Mouse (Mus musculus) liver, embryonic 15.5 days (tissue): ENCODE data around the gene Abr. TPM values are rescaled to one million over a fixed set of nuclear protein-coding genes. Genes with fewer than 3 reads are reported as not detected.

ENCODE experiments used
- ATAC-seq: fragments of 200-750 bp; cut with Nextera tagmentation; 2 replicates; pipeline ENCODE4 v1.8.0; 2017; ENCODE audit warnings: moderate number of reproducible peaks, mild to moderate bottlenecking, moderate library complexity; ENCODE audit not compliant: insufficient read depth
- H3K27ac ChIP-seq: fragments of 300-500 bp; sonication (generic); replicated peaks from 2 replicates; pipeline ENCODE4 v1.5.1; 2015; ENCODE audit warnings: mild to moderate bottlenecking, inconsistent platforms
- H3K27me3 ChIP-seq: fragments of 300-500 bp; sonication (generic); 2 replicates; pipeline ENCODE4 v1.6.1; 2015; ENCODE audit warnings: mild to moderate bottlenecking, inconsistent platforms
- H3K36me3 ChIP-seq: fragments of 300-500 bp; sonication (generic); replicated peaks from 2 replicates; pipeline ENCODE4 v1.6.1; 2015; ENCODE audit warnings: moderate library complexity, mild to moderate bottlenecking, inconsistent platforms
- H3K4me1 ChIP-seq: fragments of 300-500 bp; sonication (generic); replicated peaks from 2 replicates; pipeline ENCODE4 v1.6.1; 2015; ENCODE audit warnings: inconsistent platforms
- H3K4me2 ChIP-seq: fragments of 300-500 bp; sonication (generic); 2 replicates; pipeline ENCODE4 v1.6.1; 2015; ENCODE audit warnings: moderate library complexity, mild to moderate bottlenecking, inconsistent platforms
- H3K4me3 ChIP-seq: fragments of 300-500 bp; sonication (generic); replicated peaks from 2 replicates; pipeline ENCODE4 v1.5.1; 2015; ENCODE audit warnings: mild to moderate bottlenecking, inconsistent platforms
- H3K9ac ChIP-seq: fragments of 300-500 bp; sonication (generic); 2 replicates; pipeline ENCODE4 v1.6.1; 2015; ENCODE audit warnings: moderate library complexity, mild to moderate bottlenecking, inconsistent platforms
- H3K9me3 ChIP-seq: fragments of 300-500 bp; sonication (generic); replicated peaks from 2 replicates; pipeline ENCODE4 v1.6.1; 2016; ENCODE audit warnings: inconsistent platforms
- WGBS: fragments of 180-500 bp; shearing (Covaris S2); methylation state at CpG from one replicate; pipeline ENCODE4 v1.1.7; 2015; ENCODE audit warnings: mixed read lengths; ENCODE audit not compliant: insufficient replicate concordance; 5-methylcytosine and 5-hydroxymethylcytosine counted together
- polyA plus RNA-seq: library from polyadenylated mRNA; unstranded; fragments of >200 nt; fragmentation: Nextera tagmentation; extraction: Ambion mirVana; gene quantifications from 2 replicates; pipeline ENCODE4 v1.2.1, GENCODE M21; 2015

Abr gene
- polyA plus RNA-seq, 1 experiment from 2014 or later = 4.3 TPM

DNA sequence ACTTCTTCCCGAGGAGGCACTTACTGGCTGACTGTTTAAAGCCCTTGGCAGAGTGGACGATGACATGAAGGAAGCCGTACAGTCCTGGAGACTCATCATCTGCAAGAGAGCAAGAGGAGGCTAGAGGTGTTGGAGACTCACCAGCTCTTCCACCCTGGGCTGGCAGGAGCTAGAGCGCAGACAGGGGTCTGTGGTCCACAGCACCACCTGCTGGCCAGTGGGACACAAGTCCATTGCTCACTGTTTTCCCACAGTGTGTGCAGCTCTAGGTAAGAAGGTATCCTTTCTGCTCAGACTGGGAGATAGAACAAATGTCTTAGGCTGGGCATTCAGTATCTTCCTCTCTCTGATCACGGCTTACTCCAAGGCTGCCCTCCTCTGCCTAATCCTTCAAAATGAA is 167.6 kb downstream of the Abr start:
- no peak for ATAC-seq
- Histone ChIP-seq H3K9ac (no peak overlapping the region), H3K4me3 (no peak overlapping the region), H3K36me3 (no peaks in the 10 kb centered on the region), H3K27ac (no peak overlapping the region), H3K4me1 (peaks cover 8% of the 10 kb centered on the region; the same call in 1 of the 2 replicates), H3K27me3 (no peaks in the 10 kb centered on the region), H3K9me3 (no peaks in the 10 kb centered on the region), H3K4me2 (no peak overlapping the region)
- WGBS = 45% methylated on average over 5 of the region's 5 CpGs

DNA sequence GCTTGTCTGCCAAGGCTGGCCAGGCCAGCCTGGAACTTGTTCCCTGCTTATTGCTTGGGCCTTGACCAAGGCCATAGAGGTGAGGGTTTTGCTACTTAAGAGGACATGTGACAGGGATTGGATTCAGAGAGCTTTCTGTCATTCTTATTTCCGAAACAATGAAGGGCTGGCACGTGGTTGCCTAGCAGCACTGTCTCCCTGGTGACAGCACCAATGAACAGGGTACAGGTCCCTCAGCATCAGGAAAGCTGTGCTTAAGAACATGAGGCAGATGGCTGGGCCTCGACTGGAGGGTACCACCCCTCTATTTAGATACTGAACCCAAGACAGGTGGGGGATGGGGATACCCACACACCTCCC is 171.9 kb downstream of the Abr start:
- no peaks in the 10 kb centered on the region for H3K36me3 ChIP-seq
- ATAC-seq = no peak
- no peaks in the 10 kb centered on the region for H3K27me3 ChIP-seq
- H3K27ac ChIP-seq = no peak overlapping the region
- no peaks in the 10 kb centered on the region for H3K9me3 ChIP-seq
- WGBS = 52% methylated on average over 3 of the region's 3 CpGs
- peaks cover 5% of the 10 kb centered on the region; the same call in 1 of the 2 replicates for H3K4me1 ChIP-seq
- no peak overlapping the region for H3K4me3 ChIP-seq
- no peak overlapping the region for H3K4me2 ChIP-seq
- no peak overlapping the region for H3K9ac ChIP-seq

DNA sequence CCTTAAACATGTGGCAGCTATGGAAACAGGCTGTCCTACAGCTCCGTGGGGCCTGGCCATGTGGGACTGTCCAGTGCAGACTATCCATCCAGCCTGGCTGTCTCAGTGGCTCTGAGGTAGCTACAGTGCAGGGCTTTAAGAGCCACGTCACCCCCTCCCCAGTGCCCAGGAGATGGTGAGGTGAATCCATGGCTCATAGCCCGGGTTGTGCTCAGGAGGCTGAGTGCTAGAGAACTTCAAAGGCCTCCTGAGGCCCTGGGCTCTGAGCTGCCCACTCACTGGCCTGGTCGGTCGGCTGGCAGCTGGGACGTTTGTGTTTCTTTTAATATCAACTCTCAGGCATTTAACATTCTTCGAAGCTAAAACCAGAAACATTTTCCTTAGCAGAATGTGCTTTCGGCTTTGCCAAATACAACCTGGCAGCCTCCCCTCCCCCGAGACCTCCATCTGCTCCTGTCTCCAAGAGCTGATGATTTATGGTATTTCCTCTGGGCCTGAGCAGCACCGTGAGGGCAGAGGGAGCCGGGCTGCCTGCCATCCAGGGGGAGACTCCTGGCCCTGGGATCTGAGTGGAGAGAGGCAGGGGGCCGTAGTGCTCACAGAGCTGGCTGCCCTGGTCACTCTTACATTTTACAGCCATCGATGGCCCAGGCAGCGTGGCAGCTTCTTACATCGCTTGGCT is 172.5 kb downstream of the Abr start:
- Histone ChIP-seq H3K27me3 (no peaks in the 10 kb centered on the region), H3K9ac (no peak overlapping the region), H3K9me3 (no peaks in the 10 kb centered on the region), H3K4me3 (no peak overlapping the region), H3K27ac (no peak overlapping the region), H3K36me3 (no peaks in the 10 kb centered on the region), H3K4me2 (no peak overlapping the region), H3K4me1 (peaks cover 5% of the 10 kb centered on the region; the same call in 1 of the 2 replicates)
- ATAC-seq = no peak
- 61% methylated on average over 15 of the region's 15 CpGs for WGBS

DNA sequence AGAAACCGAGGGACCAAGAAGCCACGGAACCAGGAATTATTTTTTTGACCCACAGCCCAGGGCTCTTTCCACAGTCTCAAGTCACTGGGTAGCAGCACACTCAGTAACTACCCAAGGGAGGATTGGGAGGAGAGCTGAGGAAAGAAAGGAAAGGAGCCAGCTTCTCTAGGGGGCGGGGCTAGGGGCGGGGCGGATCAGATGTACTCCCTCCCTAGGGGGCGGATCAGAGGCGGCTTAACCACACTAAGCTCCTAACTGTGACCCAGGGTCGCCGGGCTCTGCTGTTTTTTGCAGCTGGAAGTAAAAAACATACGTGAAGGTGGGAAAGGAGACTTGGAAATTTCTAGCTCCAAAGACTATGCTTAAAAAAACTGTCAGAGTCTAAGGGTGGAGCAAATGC is 175.9 kb downstream of the Abr start:
- Histone ChIP-seq H3K4me1 (peaks cover 5% of the 10 kb centered on the region; the same call in 1 of the 2 replicates), H3K36me3 (no peaks in the 10 kb centered on the region), H3K4me2 (peak overlapping the region; percentile 27; the same call in 1 of the 2 replicates), H3K9ac (no peak overlapping the region), H3K27me3 (no peaks in the 10 kb centered on the region), H3K27ac (no peak overlapping the region), H3K9me3 (no peaks in the 10 kb centered on the region), H3K4me3 (no peak overlapping the region)
- ATAC-seq = no peak
- WGBS = 7% methylated on average over 10 of the region's 10 CpGs

DNA sequence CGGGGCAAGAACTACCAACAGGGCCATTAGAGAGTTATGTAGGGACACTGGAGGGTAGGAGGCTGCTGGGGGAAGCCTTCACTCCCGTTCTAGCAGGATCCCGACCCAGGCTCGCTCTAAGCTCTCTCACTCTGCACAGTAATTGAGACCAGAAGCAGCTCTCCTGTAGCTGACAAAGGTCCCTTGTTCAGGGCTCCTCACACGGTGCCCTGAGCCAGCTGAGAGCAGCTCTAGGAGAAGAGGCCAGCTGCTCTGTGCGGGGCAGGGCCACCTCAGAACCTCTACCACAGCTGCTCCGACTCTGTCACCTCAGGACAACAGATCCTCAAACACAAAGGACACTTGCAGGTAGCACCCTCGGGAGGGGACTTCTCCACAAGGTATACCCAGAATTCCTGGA is 176.7 kb downstream of the Abr start:
- Histone ChIP-seq H3K4me3 (no peak overlapping the region), H3K27me3 (no peaks in the 10 kb centered on the region), H3K36me3 (no peaks in the 10 kb centered on the region), H3K27ac (no peak overlapping the region), H3K9me3 (no peaks in the 10 kb centered on the region), H3K9ac (no peak overlapping the region), H3K4me1 (peaks cover 5% of the 10 kb centered on the region; the same call in 1 of the 2 replicates), H3K4me2 (no peak overlapping the region)
- WGBS = 48% methylated on average over 8 of the region's 8 CpGs
- ATAC-seq = no peak

DNA sequence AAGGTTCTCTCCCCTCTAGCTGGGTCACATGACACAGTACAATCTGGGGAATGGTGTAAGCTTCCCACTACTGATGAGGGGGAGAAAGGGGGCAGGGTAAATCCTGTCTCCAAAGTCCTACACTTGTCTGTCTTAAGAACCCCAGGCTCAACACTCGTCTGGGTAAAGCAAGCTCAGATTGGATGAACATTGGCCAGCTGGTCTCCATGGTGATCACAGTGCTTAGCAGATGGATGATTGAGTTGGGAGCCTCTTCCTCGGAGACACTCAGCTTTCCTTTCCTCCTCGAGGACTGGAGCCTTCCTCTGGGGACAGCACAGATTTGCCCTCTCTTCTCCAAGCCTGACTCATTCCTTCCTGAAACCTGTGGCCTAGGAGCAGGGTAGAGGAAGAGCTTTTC is 182.4 kb downstream of the Abr start:
- no peaks in the 10 kb centered on the region for H3K9me3 ChIP-seq
- no peak for ATAC-seq
- 24% methylated on average over 3 of the region's 3 CpGs for WGBS
- peaks cover 18% of the 10 kb centered on the region for H3K27me3 ChIP-seq
- no peak overlapping the region for H3K27ac ChIP-seq
- no peaks in the 10 kb centered on the region for H3K36me3 ChIP-seq
- H3K4me3 ChIP-seq = no peak overlapping the region
- H3K4me1 ChIP-seq = no peaks in the 10 kb centered on the region
- no peak overlapping the region for H3K9ac ChIP-seq
- H3K4me2 ChIP-seq = no peak overlapping the region

DNA sequence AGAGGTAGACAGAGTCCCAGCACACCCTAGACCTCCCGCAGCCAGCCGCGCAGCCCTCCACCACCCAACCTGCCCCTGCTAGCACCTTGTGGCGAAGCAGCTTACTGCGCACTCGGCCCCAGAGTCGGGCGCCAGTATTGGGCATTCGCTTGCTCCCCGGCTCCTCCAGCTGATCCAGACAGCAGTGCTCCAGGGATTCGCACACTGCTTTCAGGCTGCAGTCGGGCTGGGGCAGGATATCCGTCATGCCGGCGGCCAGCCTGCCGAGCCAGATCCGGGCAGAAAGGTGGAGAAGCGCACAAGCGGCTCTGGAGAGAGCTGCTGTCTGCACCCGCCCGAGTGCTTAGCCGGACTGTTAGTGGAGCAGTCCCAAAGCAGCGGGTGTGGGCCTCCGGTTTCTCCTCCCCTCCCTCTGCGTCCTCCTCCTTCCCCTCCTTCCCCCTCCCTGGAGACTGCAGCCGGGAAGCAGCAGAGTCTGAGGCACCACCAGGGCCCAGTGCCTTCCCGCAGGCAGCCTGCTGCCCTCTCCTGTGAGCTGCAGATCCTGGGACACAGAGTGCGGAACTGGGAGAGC is 185.2 kb downstream of the Abr start:
- H3K4me3 ChIP-seq = peak overlapping the region; percentile 14; the same call in 1 of the 2 replicates
- H3K4me1 ChIP-seq = no peaks in the 10 kb centered on the region
- peak overlapping the region; percentile 37 for H3K4me2 ChIP-seq
- no peaks in the 10 kb centered on the region for H3K36me3 ChIP-seq
- 36% methylated on average over 28 of the region's 28 CpGs for WGBS
- peak; percentile 37; the same call in 1 of the 2 replicates for ATAC-seq
- peaks cover 18% of the 10 kb centered on the region for H3K27me3 ChIP-seq
- H3K9ac ChIP-seq = no peak overlapping the region
- H3K27ac ChIP-seq = no peak overlapping the region
- H3K9me3 ChIP-seq = no peaks in the 10 kb centered on the region

DNA sequence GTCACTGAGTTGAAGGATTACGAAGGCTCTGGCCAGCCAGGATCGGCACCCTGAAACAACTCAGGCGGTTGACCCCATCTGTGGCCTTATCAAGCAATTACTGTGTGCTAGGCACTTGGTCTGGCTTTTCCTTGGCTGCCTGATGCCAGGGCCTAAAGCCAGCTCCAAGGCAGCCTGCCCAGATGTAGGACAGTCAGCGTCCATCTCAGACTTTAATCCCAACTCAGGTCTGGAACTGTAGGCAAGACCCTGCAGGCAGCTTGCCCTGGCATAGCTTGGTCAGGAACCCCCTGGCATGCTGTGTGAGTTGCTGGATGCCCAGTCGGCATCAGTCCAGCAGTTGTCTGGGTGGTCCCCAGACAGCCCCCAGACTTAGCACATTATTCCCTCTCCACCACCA is 186.1 kb downstream of the Abr start:
- Histone ChIP-seq H3K4me3 (no peak overlapping the region), H3K4me1 (no peaks in the 10 kb centered on the region), H3K27me3 (peaks cover 18% of the 10 kb centered on the region), H3K9ac (no peak overlapping the region), H3K9me3 (no peaks in the 10 kb centered on the region), H3K4me2 (no peak overlapping the region), H3K36me3 (no peaks in the 10 kb centered on the region), H3K27ac (no peak overlapping the region)
- ATAC-seq = no peak
- 74% methylated on average over 5 of the region's 5 CpGs for WGBS

DNA sequence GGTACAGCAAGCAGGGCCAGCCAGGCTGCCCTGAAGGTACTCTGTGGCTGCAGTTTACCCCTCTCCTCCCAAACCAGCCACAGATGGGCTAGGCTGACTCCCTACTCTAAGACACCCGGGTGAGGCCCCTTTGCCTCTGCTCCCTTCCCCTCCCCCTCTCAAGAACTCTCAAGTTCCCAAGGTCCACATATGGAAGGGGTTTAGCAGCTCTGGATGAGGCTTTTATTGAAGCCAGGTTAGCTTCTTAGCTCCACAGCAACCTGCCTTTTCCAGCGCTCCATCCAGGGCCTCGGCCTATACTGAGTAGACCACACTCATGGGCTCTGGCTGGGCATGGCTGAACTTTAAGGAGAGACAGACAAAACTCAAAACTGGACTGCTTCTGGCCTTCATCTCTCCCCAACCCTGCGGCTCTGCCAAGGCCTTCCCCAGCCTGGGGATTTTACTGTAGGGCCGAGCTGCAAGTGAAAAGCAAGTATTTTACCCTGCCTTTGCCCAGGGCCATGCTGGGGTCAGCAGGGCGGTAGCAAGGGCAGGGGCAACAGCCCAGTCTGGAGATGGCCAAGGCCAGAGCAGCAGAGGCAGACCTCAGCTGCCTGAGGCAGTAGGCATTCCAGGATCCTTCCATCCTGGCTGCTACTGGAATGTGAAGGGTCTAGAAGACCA is 192.0 kb downstream of the Abr start:
- H3K9me3 ChIP-seq = no peaks in the 10 kb centered on the region
- no peak overlapping the region for H3K9ac ChIP-seq
- ATAC-seq = no peak
- no peak overlapping the region for H3K27ac ChIP-seq
- H3K36me3 ChIP-seq = no peaks in the 10 kb centered on the region
- no peak overlapping the region for H3K4me2 ChIP-seq
- H3K27me3 ChIP-seq = no peaks in the 10 kb centered on the region
- H3K4me3 ChIP-seq = no peak overlapping the region
- WGBS = 56% methylated on average over 6 of the region's 6 CpGs
- no peaks in the 10 kb centered on the region for H3K4me1 ChIP-seq

DNA sequence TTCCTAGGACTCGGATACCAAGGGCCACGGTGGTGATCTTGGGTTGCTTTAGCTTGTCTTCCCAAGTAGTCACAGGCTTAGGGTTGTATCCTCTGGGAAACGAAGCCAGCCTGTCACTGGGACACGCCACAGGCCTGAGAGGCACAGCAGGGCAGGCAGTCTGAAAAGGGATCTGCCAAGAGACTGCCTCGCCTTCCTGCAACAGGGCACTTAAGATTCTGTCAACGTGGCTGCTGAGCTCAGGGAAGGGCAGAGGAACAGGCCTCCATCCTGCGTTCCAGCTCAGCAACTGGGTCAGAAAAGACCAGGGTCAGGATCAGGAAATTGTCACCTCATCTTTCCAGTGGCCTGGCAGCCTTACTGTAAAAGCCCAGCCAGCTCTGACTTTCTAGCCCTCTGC is 192.6 kb downstream of the Abr start:
- ATAC-seq = no peak
- Histone ChIP-seq H3K9me3 (no peaks in the 10 kb centered on the region), H3K36me3 (no peaks in the 10 kb centered on the region), H3K27ac (no peak overlapping the region), H3K4me3 (no peak overlapping the region), H3K4me1 (no peaks in the 10 kb centered on the region), H3K9ac (no peak overlapping the region), H3K4me2 (no peak overlapping the region), H3K27me3 (no peaks in the 10 kb centered on the region)
- WGBS = 60% methylated on average over 7 of the region's 7 CpGs

DNA sequence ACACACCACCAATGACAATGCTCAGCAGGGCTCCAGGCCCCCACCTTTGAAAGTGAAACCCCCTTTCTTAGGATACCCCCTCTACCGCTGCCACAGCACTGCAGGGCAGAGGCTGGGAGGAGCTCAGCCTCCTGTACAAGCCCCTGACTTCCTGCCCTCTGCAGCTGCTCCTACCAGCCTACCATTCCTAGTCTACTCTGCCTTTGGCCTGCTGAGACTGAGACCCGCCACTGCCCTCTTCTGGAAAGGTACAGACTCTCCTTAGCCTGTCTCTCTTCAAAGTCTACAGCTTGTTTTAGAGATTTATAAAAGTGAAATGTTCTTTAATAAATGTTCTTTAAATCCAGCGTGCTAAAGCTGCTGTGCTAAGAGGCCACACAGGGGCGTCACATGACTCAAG is 193.1 kb downstream of the Abr start:
- no peak for ATAC-seq
- 41% methylated on average over 4 of the region's 4 CpGs for WGBS

More for the DNA sequence above, 193.1 kb downstream of the Abr start:
- Histone ChIP-seq H3K27me3 (no peaks in the 10 kb centered on the region), H3K9me3 (no peaks in the 10 kb centered on the region), H3K36me3 (no peaks in the 10 kb centered on the region), H3K9ac (no peak overlapping the region), H3K4me3 (no peak overlapping the region), H3K27ac (no peak overlapping the region), H3K4me1 (no peaks in the 10 kb centered on the region), H3K4me2 (no peak overlapping the region)
